ENCODE assay signal across 8 mouse cellular contexts in genomic region chr2:35214881-35215358, GRCm38 (mm10). TPM values are rescaled to one million over a fixed set of nuclear protein-coding genes. Genes with fewer than 3 reads are reported as not detected.
DNase-seq lines count a peak whose midpoint lies in the region; ATAC-seq and TF ChIP-seq lines count a peak whose summit lies in the region.

No protein-coding gene starts in this region.

- no peak overlapping the region for H3K9ac ChIP-seq in heart, embryonic 13.5 days
- 0 out of 2 replicates have a peak overlapping the region, but pooled peaks have one; percentile 10 for H3K9ac ChIP-seq in kidney, postnatal 0 days (ENCODE audit: low read depth, low read length)
- H3K9ac ChIP-seq in liver, embryonic 12.5 days = no peak overlapping the region
- no peak overlapping the region for H3K9ac ChIP-seq in stomach, embryonic 14.5 days (replicated peaks; ENCODE audit: low read depth, low read length)

- H3K27me3 ChIP-seq in heart, embryonic 13.5 days (replicated peaks) = 0 out of 2 replicates have a peak, but pooled peaks cover 7% of the 10 kb centered on the region
- H3K27me3 ChIP-seq in kidney, postnatal 0 days (ENCODE audit: insufficient read depth, low read length) = no peaks in the 10 kb centered on the region
- peaks cover 28% of the 10 kb centered on the region; the same call in 1 of the 2 replicates for H3K27me3 ChIP-seq in liver, embryonic 12.5 days (replicated peaks)
- H3K27me3 ChIP-seq in stomach, embryonic 14.5 days (ENCODE audit: control insufficient read depth, insufficient read depth, low read length) = no peaks in the 10 kb centered on the region

- peaks cover 6% of the 10 kb centered on the region; the same call in 1 of the 2 replicates for H3K4me1 ChIP-seq in heart, embryonic 13.5 days
- no peaks in the 10 kb centered on the region for H3K4me1 ChIP-seq in kidney, postnatal 0 days (replicated peaks; ENCODE audit: insufficient read depth, low read length)
- H3K4me1 ChIP-seq in liver, embryonic 12.5 days = peaks cover 18% of the 10 kb centered on the region
- H3K4me1 ChIP-seq in stomach, embryonic 14.5 days (ENCODE audit: control insufficient read depth, insufficient read depth, low read length) = no peaks in the 10 kb centered on the region; the same call in 1 of the 2 replicates

- H3K9me3 ChIP-seq in heart, embryonic 13.5 days = no peaks in the 10 kb centered on the region; the same call in 1 of the 2 replicates
- no peaks in the 10 kb centered on the region for H3K9me3 ChIP-seq in kidney, postnatal 0 days (replicated peaks; ENCODE audit: low read length)
- no peaks in the 10 kb centered on the region for H3K9me3 ChIP-seq in liver, embryonic 12.5 days (replicated peaks)
- H3K9me3 ChIP-seq in stomach, embryonic 14.5 days (ENCODE audit: control insufficient read depth, low read depth, low read length) = no peaks in the 10 kb centered on the region

- no peak for TF ChIP-seq POLR2A in brain, embryonic 14.5 days (IDR thresholded peaks at IDR 0.05; ENCODE audit: borderline replicate concordance, extremely low read depth, insufficient read depth, insufficient read length, poor library complexity, severe bottlenecking)

- H3K36me3 ChIP-seq in heart, embryonic 13.5 days = no peaks in the 10 kb centered on the region
- no peaks in the 10 kb centered on the region for H3K36me3 ChIP-seq in kidney, postnatal 0 days (ENCODE audit: insufficient read depth, low read length)
- no peaks in the 10 kb centered on the region for H3K36me3 ChIP-seq in liver, embryonic 12.5 days
- no peaks in the 10 kb centered on the region for H3K36me3 ChIP-seq in stomach, embryonic 14.5 days (ENCODE audit: control insufficient read depth, insufficient read depth, low read length)

- TF ChIP-seq CTCF in brain, embryonic 14.5 days (IDR thresholded peaks at IDR 0.05; ENCODE audit: borderline replicate concordance, extremely low read depth, insufficient read depth, insufficient read length) = peak; percentile 97
- TF ChIP-seq CTCF in kidney, postnatal 0 days (IDR thresholded peaks at IDR 0.05; ENCODE audit: low read depth) = peak; percentile 98

- H3K27ac ChIP-seq in heart, embryonic 13.5 days (replicated peaks) = no peak overlapping the region
- H3K27ac ChIP-seq in kidney, postnatal 0 days = peak overlapping the region; percentile 19
- no peak overlapping the region for H3K27ac ChIP-seq in liver, embryonic 12.5 days
- no peak overlapping the region for H3K27ac ChIP-seq in stomach, embryonic 14.5 days (ENCODE audit: low read length)

- 11% methylated on average over 12 of the region's 12 CpGs for WGBS in heart, embryonic 13.5 days
- 4% methylated on average over 12 of the region's 12 CpGs for WGBS in kidney, postnatal 0 days
- WGBS in liver, embryonic 12.5 days (ENCODE audit: insufficient replicate concordance) = 15% methylated on average over 12 of the region's 12 CpGs
- WGBS in stomach, embryonic 14.5 days = 8% methylated on average over 12 of the region's 12 CpGs

- peak; percentile 72 for ATAC-seq in erythroid progenitor cell, adult 5-6 weeks (replicated peaks; ENCODE audit: low FRiP score, poor library complexity, severe bottlenecking)
- ATAC-seq in heart, embryonic 13.5 days (ENCODE audit: extremely low read depth, insufficient number of reproducible peaks, low FRiP score, low TSS enrichment) = no peak
- ATAC-seq in kidney, postnatal 0 days (replicated peaks; ENCODE audit: low FRiP score, low read depth) = peak; percentile 84
- 0 out of 2 replicates have a peak, but pooled peaks have one; percentile 36 for ATAC-seq in liver, embryonic 12.5 days
- peak; percentile 66 for ATAC-seq in stomach, embryonic 14.5 days (ENCODE audit: insufficient number of reproducible peaks, insufficient read depth, low FRiP score, low read depth)

- peak; percentile 78 for DNase-seq in A20 (ENCODE audit: low read depth, low spot score)
- peak; percentile 87 for DNase-seq in brain, embryonic 14.5 days (ENCODE audit: low read depth)
- peak; percentile 93 for DNase-seq in kidney, postnatal 0 days (ENCODE audit: low spot score)
- peak; percentile 66 to 79 for DNase-seq in natural killer cell, adult 2 months (ENCODE audit: low spot score in 2 of 2)

- H3K4me2 ChIP-seq in heart, embryonic 13.5 days = peak overlapping the region; percentile 49
- peak overlapping the region; percentile 13; the same call in 1 of the 2 replicates for H3K4me2 ChIP-seq in kidney, postnatal 0 days (ENCODE audit: low read length)
- peak overlapping the region; percentile 30 for H3K4me2 ChIP-seq in liver, embryonic 12.5 days
- H3K4me2 ChIP-seq in stomach, embryonic 14.5 days (replicated peaks; ENCODE audit: low read depth, low read length) = no peak overlapping the region; the same call in 1 of the 2 replicates

- no peak overlapping the region for H3K4me3 ChIP-seq in heart, embryonic 13.5 days
- H3K4me3 ChIP-seq in kidney, postnatal 0 days (replicated peaks; ENCODE audit: low read depth, low read length) = no peak overlapping the region
- no peak overlapping the region for H3K4me3 ChIP-seq in liver, embryonic 12.5 days
- no peak overlapping the region for H3K4me3 ChIP-seq in stomach, embryonic 14.5 days (ENCODE audit: low read depth, low read length)

RNA-seq across cellular contexts. Expression of gene Rab14, which starts 14.0 kb away (rescaled TPM):
- polyA plus RNA-seq in brain, embryonic 14.5 days (2012; rRNA removed) = 167 and 171 TPM in 2 replicates
- total RNA-seq in erythroid progenitor cell, adult 5-6 weeks (2015; ENCODE audit: low replicate concordance) = 67.8 and 79.2 TPM in 2 replicates
- 71.3 and 117 TPM in 2 replicates for total RNA-seq in erythroid progenitor cell, adult 5-6 weeks (2017; ENCODE audit: low replicate concordance)
- polyA plus RNA-seq in heart, embryonic 13.5 days (2015; fragmentation: Nextera tagmentation; extraction: Ambion mirVana) = 228 and 262 TPM in 2 replicates
- 429 and 454 TPM in 2 replicates for polyA plus RNA-seq in kidney, postnatal 0 days (2015; fragmentation: Nextera tagmentation; extraction: Ambion mirVana)
- 141 and 143 TPM in 2 replicates for polyA plus RNA-seq in liver, embryonic 12.5 days (2016; fragmentation: Nextera tagmentation; extraction: Ambion mirVana)
- 314 and 322 TPM in 2 replicates for polyA plus RNA-seq in stomach, embryonic 14.5 days (2014; fragmentation: Nextera tagmentation; extraction: Ambion mirVana)

RNA-seq across cellular contexts. Expression of gene Gsn, which starts 41.3 kb away (rescaled TPM):
- polyA plus RNA-seq in brain, embryonic 14.5 days (2012; rRNA removed) = 21.6 and 26.6 TPM in 2 replicates
- total RNA-seq in erythroid progenitor cell, adult 5-6 weeks (2015; ENCODE audit: low replicate concordance) = 5.9 and 10.1 TPM in 2 replicates
- 6.7 and 15.5 TPM in 2 replicates for total RNA-seq in erythroid progenitor cell, adult 5-6 weeks (2017; ENCODE audit: low replicate concordance)
- 205 and 215 TPM in 2 replicates for polyA plus RNA-seq in heart, embryonic 13.5 days (2015; fragmentation: Nextera tagmentation; extraction: Ambion mirVana)
- polyA plus RNA-seq in kidney, postnatal 0 days (2015; fragmentation: Nextera tagmentation; extraction: Ambion mirVana) = 158 and 159 TPM in 2 replicates
- polyA plus RNA-seq in liver, embryonic 12.5 days (2016; fragmentation: Nextera tagmentation; extraction: Ambion mirVana) = 76.8 and 80.4 TPM in 2 replicates
- 204 and 219 TPM in 2 replicates for polyA plus RNA-seq in stomach, embryonic 14.5 days (2014; fragmentation: Nextera tagmentation; extraction: Ambion mirVana)
